Mouse (Mus musculus) cerebellum, adult 2 months (tissue): ENCODE measurements around the gene Crat.

ENCODE experiments used
- CTCF ChIP-seq: fragments of 200-500 bp; IDR thresholded peaks from 2 replicates; pipeline ENCODE4 v1.5.1; 2011; ENCODE audit warnings: low read depth, mild to moderate bottlenecking, control low read depth, low read length, moderate library complexity, borderline replicate concordance; ENCODE audit not compliant: insufficient read depth
- POLR2A ChIP-seq: fragments of 200-500 bp; IDR thresholded peaks from 2 replicates; pipeline ENCODE4 v1.6.1; 2011; ENCODE audit warnings: low read length, control low read depth, borderline replicate concordance; ENCODE audit not compliant: insufficient read depth

GRCm38 (mm10) chr2:30463341-30463761 is 47.7 kb upstream of the Crat start:
- TF ChIP-seq CTCF (no peak), POLR2A (no peak)
